Comparison of ENCODE assay signal across 12 mouse cellular contexts in the genomic region with DNA sequence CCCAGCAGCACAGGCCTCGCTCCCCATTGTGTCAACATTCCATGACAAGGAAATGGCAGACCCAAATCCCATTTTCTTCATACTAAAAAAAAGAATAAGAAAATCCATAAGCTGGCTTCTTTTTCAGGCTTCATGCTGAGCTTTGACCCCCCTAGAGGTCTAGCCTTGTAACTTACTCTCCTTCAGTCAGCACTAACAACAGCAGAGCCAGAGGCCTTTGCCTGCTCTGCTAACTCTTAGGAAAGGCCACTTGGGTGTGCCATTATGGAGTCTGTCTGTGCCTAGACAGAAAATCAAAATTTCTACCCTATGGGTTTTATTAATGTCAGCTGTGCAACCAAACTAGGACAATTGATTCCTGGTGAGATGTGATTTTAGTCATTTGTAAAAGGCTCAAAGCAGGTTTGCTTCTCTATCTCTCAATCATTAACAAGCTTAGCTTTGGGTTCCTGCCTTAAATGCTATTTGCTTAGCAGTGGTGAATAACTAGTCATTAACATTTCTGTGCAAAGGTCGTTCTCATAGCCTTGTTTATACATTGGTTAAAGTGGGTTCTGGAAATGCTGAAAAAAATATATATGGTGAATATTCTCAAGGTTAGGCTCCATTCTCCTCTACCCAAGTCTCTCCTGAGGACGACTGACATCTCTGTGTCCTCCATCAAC.
"Had no signal": no experiment of that assay in that cellular context is flagged by ENCODE, and none has a peak within 500 bp of the region (broad histone marks: within the 10 kb centered on the region; RNA-seq: fewer than 3 reads in every experiment).

No protein-coding gene starts in this region.

- ATAC-seq: midbrain, embryonic 13.5 days had no signal

- DNase-seq: kidney, postnatal 4 days; left cerebral cortex, postnatal 4 days; liver, embryonic 13.5 days; lung, adult 18-20 months; lung, postnatal 36 days; right cerebral cortex, postnatal 14 days; thymus, adult 18-20 months; thymus, postnatal 14 days had no signal

- H3K36me3 ChIP-seq: limb, embryonic 13.5 days; liver, embryonic 13.5 days; midbrain, embryonic 13.5 days had no signal

- H3K9ac ChIP-seq: hindbrain, embryonic 14.5 days; limb, embryonic 13.5 days; liver, embryonic 13.5 days; midbrain, embryonic 13.5 days had no signal

- H3K4me2 ChIP-seq: hindbrain, embryonic 14.5 days; limb, embryonic 13.5 days; liver, embryonic 13.5 days; midbrain, embryonic 13.5 days had no signal

- H3K4me1 ChIP-seq: limb, embryonic 13.5 days; liver, embryonic 13.5 days; midbrain, embryonic 13.5 days had no signal

- H3K4me3 ChIP-seq: layer of hippocampus, adult 2 months; limb, embryonic 13.5 days; liver, embryonic 13.5 days; midbrain, embryonic 13.5 days had no signal

- H3K27ac ChIP-seq: hindbrain, embryonic 14.5 days; layer of hippocampus, adult 2 months; limb, embryonic 13.5 days; liver, embryonic 13.5 days; midbrain, embryonic 13.5 days had no signal

- H3K9me3 ChIP-seq: limb, embryonic 13.5 days; liver, embryonic 13.5 days; midbrain, embryonic 13.5 days had no signal

- H3K27me3 ChIP-seq: limb, embryonic 13.5 days; liver, embryonic 13.5 days; midbrain, embryonic 13.5 days had no signal
